Comparison of ENCODE assay signal across 7 mouse cellular contexts in genomic region chr7:46100563-46100962, GRCm38 (mm10). TPM values are rescaled to one million over a fixed set of nuclear protein-coding genes. Genes with fewer than 3 reads are reported as not detected.
DNase-seq lines count a peak whose midpoint lies in the region; ATAC-seq lines count a peak whose summit lies in the region.

Gene Kcnj11, minus strand, starts transcription at chr7:46100764.

- H3K27me3 ChIP-seq in intestine, embryonic 16.5 days (replicated peaks; ENCODE audit: control insufficient read depth, insufficient read depth, low read length), result no peaks in the 10 kb centered on the region
- 0 out of 2 replicates have a peak, but pooled peaks cover 8% of the 10 kb centered on the region for H3K27me3 ChIP-seq in limb, embryonic 11.5 days (ENCODE audit: control insufficient read depth, insufficient read depth, low read length)
- peaks cover 4% of the 10 kb centered on the region; the same call in 1 of the 2 replicates for H3K27me3 ChIP-seq in midbrain, embryonic 14.5 days (ENCODE audit: control insufficient read depth, insufficient read depth, low read length)

- H3K4me1 ChIP-seq in intestine, embryonic 16.5 days (ENCODE audit: control insufficient read depth, insufficient read depth, low read length), result no peaks in the 10 kb centered on the region
- no peaks in the 10 kb centered on the region for H3K4me1 ChIP-seq in limb, embryonic 11.5 days (ENCODE audit: control insufficient read depth, insufficient read depth, low read length)
- H3K4me1 ChIP-seq in midbrain, embryonic 14.5 days (ENCODE audit: control insufficient read depth, insufficient read depth, low read length), result peaks cover 5% of the 10 kb centered on the region; the same call in 1 of the 2 replicates

- WGBS in intestine, embryonic 16.5 days, result 1% methylated on average over 30 of the region's 34 CpGs
- WGBS in limb, embryonic 11.5 days, result 0% methylated on average over 33 of the region's 34 CpGs
- WGBS in midbrain, embryonic 14.5 days, result under 1% methylated on average over 34 of the region's 34 CpGs

- H3K4me2 ChIP-seq in intestine, embryonic 16.5 days (ENCODE audit: low read depth, low read length), result peak within 1 kb of the TSS; percentile 93
- H3K4me2 ChIP-seq in limb, embryonic 11.5 days (ENCODE audit: low read depth, severe bottlenecking), result peak within 1 kb of the TSS; percentile 86
- H3K4me2 ChIP-seq in midbrain, embryonic 14.5 days (ENCODE audit: low read length), result peak within 1 kb of the TSS; percentile 75

- no peak within 1 kb of the TSS for H3K27ac ChIP-seq in intestine, embryonic 16.5 days (ENCODE audit: low read length)
- H3K27ac ChIP-seq in limb, embryonic 11.5 days (replicated peaks; ENCODE audit: low read depth, low read length), result no peak within 1 kb of the TSS
- H3K27ac ChIP-seq in midbrain, embryonic 14.5 days (replicated peaks; ENCODE audit: low read depth, low read length), result 0 out of 2 replicates have a peak within 1 kb of the TSS, but pooled peaks have one; percentile 13

- peak within 1 kb of the TSS; percentile 72 for H3K9ac ChIP-seq in intestine, embryonic 16.5 days (ENCODE audit: low read depth, low read length)
- H3K9ac ChIP-seq in limb, embryonic 11.5 days (ENCODE audit: low read length), result no peak within 1 kb of the TSS
- peak within 1 kb of the TSS; percentile 79 for H3K9ac ChIP-seq in midbrain, embryonic 14.5 days (replicated peaks; ENCODE audit: low read length)

- peak; percentile 85 for ATAC-seq in intestine, embryonic 16.5 days
- ATAC-seq in limb, embryonic 11.5 days (ENCODE audit: insufficient number of reproducible peaks, low FRiP score, low TSS enrichment, low read depth), result peak; percentile 73; the same call in 1 of the 2 replicates
- ATAC-seq in midbrain, embryonic 14.5 days (ENCODE audit: low FRiP score, low TSS enrichment), result peak; percentile 82

- H3K9me3 ChIP-seq in intestine, embryonic 16.5 days (ENCODE audit: control insufficient read depth, low read length), result no peaks in the 10 kb centered on the region
- no peaks in the 10 kb centered on the region for H3K9me3 ChIP-seq in limb, embryonic 11.5 days (ENCODE audit: control insufficient read depth, low read length)
- no peaks in the 10 kb centered on the region for H3K9me3 ChIP-seq in midbrain, embryonic 14.5 days (ENCODE audit: control insufficient read depth, low read length)

- DNase-seq in adrenal gland, postnatal 14 days, result peak; percentile 88
- peak; percentile 75 for DNase-seq in embryo, embryonic 11.5 days (ENCODE audit: low read depth, low spot score)
- peak; percentile 49 to 76 for DNase-seq in gastrocnemius, postnatal 4 days (ENCODE audit: low spot score in 2 of 2)
- DNase-seq in limb, embryonic 11.5 days (ENCODE audit: low spot score), result peak; percentile 93
- DNase-seq in midbrain, embryonic 14.5 days, result peak; percentile 97
- DNase-seq in spleen, postnatal 10 days (ENCODE audit: low spot score in 2 of 2), result peak; percentile 49 to 81

- H3K36me3 ChIP-seq in intestine, embryonic 16.5 days (ENCODE audit: control insufficient read depth, insufficient read depth, low read length), result no peaks in the 10 kb centered on the region
- H3K36me3 ChIP-seq in limb, embryonic 11.5 days (ENCODE audit: control insufficient read depth, insufficient read depth, low read length), result no peaks in the 10 kb centered on the region
- no peaks in the 10 kb centered on the region for H3K36me3 ChIP-seq in midbrain, embryonic 14.5 days (ENCODE audit: control insufficient read depth, insufficient read depth, low read length)

- H3K4me3 ChIP-seq in intestine, embryonic 16.5 days (ENCODE audit: low read length), result peak within 1 kb of the TSS; percentile 60
- H3K4me3 ChIP-seq in limb, embryonic 11.5 days (ENCODE audit: low read depth, low read length), result peak within 1 kb of the TSS; percentile 43
- H3K4me3 ChIP-seq in midbrain, embryonic 14.5 days (replicated peaks; ENCODE audit: low read depth, low read length), result peak within 1 kb of the TSS; percentile 60

RNA-seq across cellular contexts. Expression of gene Kcnj11, which starts in this region (rescaled TPM):
- 1.0 and 1.3 TPM in 2 replicates for total RNA-seq in adrenal gland, postnatal 14 days (2021)
- 10 to 100 TPM; 41.4 to 45.1 TPM for total RNA-seq in gastrocnemius, postnatal 4 days (2021)
- polyA plus RNA-seq in intestine, embryonic 16.5 days (2015; fragmentation: Nextera tagmentation; extraction: Ambion mirVana), result 0.55 and 0.65 TPM in 2 replicates
- polyA plus RNA-seq in limb, embryonic 11.5 days (2014; fragmentation: Nextera tagmentation; extraction: Ambion mirVana), result 0.16 TPM in 1 of 2 replicates, not detected in the other
- 1.6 and 2.0 TPM in 2 replicates for polyA plus RNA-seq in midbrain, embryonic 14.5 days (2014; fragmentation: Nextera tagmentation; extraction: Ambion mirVana)

Comparison
In these comparisons a context has a peak if more than half of its experiments do, and no peak if none do; other contexts are left out.
1. RNA of gene Kcnj11 (total RNA-seq): 41.4 to 45.1 TPM in gastrocnemius, postnatal 4 days; 1.0 to 1.3 TPM in adrenal gland, postnatal 14 days; every median in the first group is over 10 times any median in the second.
2. Peak in ATAC-seq, H3K4me3 ChIP-seq, H3K9ac ChIP-seq and H3K4me2 ChIP-seq in intestine, embryonic 16.5 days; RNA of the gene not detected or under 1 TPM.
3. Peak in DNase-seq, ATAC-seq, H3K4me3 ChIP-seq and H3K4me2 ChIP-seq in limb, embryonic 11.5 days; RNA of the gene not detected or under 1 TPM.
4. Peak in every context shown above with its lines, with median percentiles within 50 percentile points of each other: DNase-seq, ATAC-seq, H3K4me2 ChIP-seq and H3K4me3 ChIP-seq.